Mouse (Mus musculus) ES-Bruce4 (cell line): ENCODE measurements around the gene Prn.

ENCODE experiments used
- EP300 ChIP-seq: IDR thresholded peaks from 2 replicates; pipeline ENCODE4 v1.6.1; 2011; ENCODE audit warnings: low read depth, low read length; ENCODE audit not compliant: insufficient read depth
- POLR2A ChIP-seq: IDR thresholded peaks from one replicate; pipeline ENCODE4 v1.8.1; 2011; ENCODE audit warnings: low read length; ENCODE audit not compliant: insufficient read depth

GRCm38 (mm10) chr2:131980866-131981265 lies 71.1 kb downstream of the Prn start:
- no peak for TF ChIP-seq POLR2A
- TF ChIP-seq EP300 = no peak
